Mouse (Mus musculus) hindbrain, embryonic 14.5 days (tissue): ENCODE data around the gene Vmn1r83. TPM values are rescaled to one million over a fixed set of nuclear protein-coding genes. Genes with fewer than 3 reads are reported as not detected.

Source experiments
- ATAC-seq: fragments of 200-750 bp; cut with Nextera tagmentation; 2 replicates; pipeline ENCODE4 v1.8.0; 2017; ENCODE audit warnings: moderate number of reproducible peaks, mild to moderate bottlenecking, moderate TSS enrichment, moderate library complexity; ENCODE audit not compliant: low FRiP score
- DNase-seq: peaks from one replicate; pipeline ENCODE4 v3.0.0-alpha.2; 2015; ENCODE audit warnings: low spot score
- H3K27ac ChIP-seq: fragments of 300-500 bp; sonication (generic); 2 replicates; pipeline ENCODE4 v1.5.1; 2014; ENCODE audit warnings: mild to moderate bottlenecking, moderate library complexity
- H3K27me3 ChIP-seq: fragments of 300-500 bp; sonication (generic); 2 replicates; pipeline ENCODE4 v1.6.1; 2014; ENCODE audit warnings: mild to moderate bottlenecking, low read length, mixed read lengths; ENCODE audit not compliant: control insufficient read depth, insufficient read depth
- H3K36me3 ChIP-seq: fragments of 300-500 bp; sonication (generic); replicated peaks from 2 replicates; pipeline ENCODE4 v1.6.1; 2014; ENCODE audit not compliant: control insufficient read depth, insufficient read depth
- H3K4me1 ChIP-seq: fragments of 300-500 bp; sonication (generic); replicated peaks from 2 replicates; pipeline ENCODE4 v1.6.1; 2014; ENCODE audit warnings: antibody characterized with exemption, low read length, mixed read lengths; ENCODE audit not compliant: control insufficient read depth, insufficient read depth
- H3K4me2 ChIP-seq: fragments of 300-500 bp; sonication (generic); replicated peaks from 2 replicates; pipeline ENCODE4 v1.6.1; 2014; ENCODE audit warnings: mild to moderate bottlenecking, moderate library complexity
- H3K4me3 ChIP-seq: fragments of 300-500 bp; sonication (generic); replicated peaks from 2 replicates; pipeline ENCODE4 v1.5.1; 2014; ENCODE audit warnings: mild to moderate bottlenecking, low read length
- H3K9ac ChIP-seq: fragments of 300-500 bp; sonication (generic); 2 replicates; pipeline ENCODE4 v1.6.1; 2014
- H3K9me3 ChIP-seq: fragments of 300-500 bp; sonication (generic); 2 replicates; pipeline ENCODE4 v1.6.1; 2016; ENCODE audit warnings: low read length; ENCODE audit not compliant: control insufficient read depth
- WGBS: fragments of 180-500 bp; shearing (Covaris S2); extraction: QIAGEN DNeasy Blood & Tissue Kit; methylation state at CpG from one replicate; pipeline ENCODE4 v1.1.7; 2014; 5-methylcytosine and 5-hydroxymethylcytosine counted together
- microRNA-seq: library from miRNA; unstranded; fragments of <30 nt; microRNA quantifications from one replicate; pipeline ENCODE4, GENCODE M21; 2016
- polyA plus RNA-seq: library from polyadenylated mRNA; unstranded; fragments of >200 nt; fragmentation: Nextera tagmentation; extraction: Ambion mirVana; gene quantifications from 2 replicates; pipeline ENCODE4 v1.2.1, GENCODE M21; 2014

Gene Vmn1r83
- not detected in 2 replicates for polyA plus RNA-seq

DNA sequence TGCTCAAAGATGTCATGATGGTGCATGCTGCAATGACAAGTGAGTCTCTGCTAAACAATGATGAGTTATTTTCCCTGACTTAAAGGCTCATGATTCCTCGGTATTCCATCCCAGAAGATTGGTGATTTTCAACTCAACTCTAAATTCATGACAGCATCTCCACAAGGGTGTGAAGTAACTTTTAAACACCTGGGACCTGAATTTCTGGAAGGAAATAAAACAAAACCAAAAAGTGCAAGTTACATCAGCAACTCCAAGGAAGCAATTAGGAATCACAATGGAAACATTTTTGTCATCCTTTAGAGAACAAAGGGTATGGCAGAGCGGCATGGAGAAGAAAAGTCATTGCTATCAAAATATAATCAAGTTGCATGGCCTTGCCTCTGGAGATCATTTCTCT, at the start of gene Vmn1r83:
Gene Vmn1r83, minus strand, starts transcription at position 101 of the 400 bp plus-strand sequence.
- Histone ChIP-seq H3K27ac (no peak within 1 kb of the TSS), H3K27me3 (no peaks in the 10 kb centered on the region), H3K4me2 (no peak within 1 kb of the TSS), H3K36me3 (no peaks in the 10 kb centered on the region), H3K4me1 (no peaks in the 10 kb centered on the region), H3K9me3 (peaks cover 37% of the 10 kb centered on the region), H3K4me3 (no peak within 1 kb of the TSS), H3K9ac (no peak within 1 kb of the TSS)
- ATAC-seq (no peak), DNase-seq (no peak)
- 83% methylated on average over 2 of the region's 2 CpGs for WGBS

- no peak for ATAC-seq
- H3K4me3 ChIP-seq: no peak within 1 kb of the TSS
- 63% methylated on average over 1 of the region's 1 CpGs for WGBS
Observed at GRCm38 (mm10) chr7:12369173-12369572, 39.9 kb upstream of the Vmn1r83 start, which contains the start of gene Vmn1r84. Gene Vmn1r84, minus strand, starts transcription at chr7:12369273.

GRCm38 (mm10) chr7:12300130-12300529, 29.2 kb downstream of the Vmn1r83 start, which contains the start of gene Vmn1r82:
Gene Vmn1r82, plus strand, starts transcription at chr7:12300430.
- no peak for DNase-seq
- Histone ChIP-seq H3K27ac (no peak within 1 kb of the TSS), H3K27me3 (no peaks in the 10 kb centered on the region), H3K4me3 (no peak within 1 kb of the TSS), H3K4me1 (no peaks in the 10 kb centered on the region), H3K4me2 (no peak within 1 kb of the TSS), H3K36me3 (no peaks in the 10 kb centered on the region), H3K9ac (no peak within 1 kb of the TSS), H3K9me3 (peaks cover 26% of the 10 kb centered on the region)
- WGBS: 68% methylated on average over 2 of the region's 2 CpGs
- no peak for ATAC-seq

More at GRCm38 (mm10) chr7:12369173-12369572, 39.9 kb upstream of the Vmn1r83 start, which contains the start of gene Vmn1r84:
- peaks cover 10% of the 10 kb centered on the region; the same call in 1 of the 2 replicates for H3K9me3 ChIP-seq
- no peaks in the 10 kb centered on the region for H3K36me3 ChIP-seq
- H3K4me2 ChIP-seq: no peak within 1 kb of the TSS
- no peak within 1 kb of the TSS for H3K27ac ChIP-seq
- H3K4me1 ChIP-seq: no peaks in the 10 kb centered on the region
- H3K9ac ChIP-seq: no peak within 1 kb of the TSS
- no peak for DNase-seq
- no peaks in the 10 kb centered on the region for H3K27me3 ChIP-seq

Small RNA genes within 50 kb of the gene (microRNA-seq; reads per million reads assigned to microRNA genes)
- gene Gm23521: not detected

Other genes with a start within 250 kb of the Vmn1r83 start
- not detected in 2 replicates for gene Vmn1r78, start 179.2 kb downstream of the Vmn1r83 start, polyA plus RNA-seq
- gene Vmn1r79, start 158.2 kb downstream of the Vmn1r83 start, polyA plus RNA-seq: not detected in 2 replicates
- gene Vmn1r80, start 140.2 kb downstream of the Vmn1r83 start, polyA plus RNA-seq: not detected in 2 replicates
- gene Vmn1r81, start 61.2 kb downstream of the Vmn1r83 start, polyA plus RNA-seq: not detected in 2 replicates
- not detected in 2 replicates for gene Vmn1r82, start 29.1 kb downstream of the Vmn1r83 start, polyA plus RNA-seq
- not detected in 2 replicates for gene Vmn1r84, start 39.8 kb upstream of the Vmn1r83 start, polyA plus RNA-seq
- gene Zfp551, start 93.3 kb upstream of the Vmn1r83 start, polyA plus RNA-seq: 11.6 and 11.7 TPM in 2 replicates
- gene Zfp606, start 148.8 kb upstream of the Vmn1r83 start, polyA plus RNA-seq: 47.1 and 49.4 TPM in 2 replicates
- gene 2900092C05Rik, start 183.0 kb upstream of the Vmn1r83 start, polyA plus RNA-seq: not detected in 2 replicates